Mouse (Mus musculus) hindbrain, embryonic 11.5 days (tissue): ENCODE results near the gene Psmb7. TPM values are rescaled to one million over a fixed set of nuclear protein-coding genes. Genes with fewer than 3 reads are reported as not detected.

Source experiments
- ATAC-seq: fragments of 200-750 bp; cut with Nextera tagmentation; 2 replicates; pipeline ENCODE4 v1.8.0; 2017; ENCODE audit warnings: mild to moderate bottlenecking, moderate TSS enrichment, moderate library complexity; ENCODE audit not compliant: low FRiP score
- DNase-seq: peaks from one replicate; pipeline ENCODE4 v3.0.0-alpha.2; 2015; ENCODE audit warnings: low spot score
- H3K27ac ChIP-seq: fragments of 300-500 bp; sonication (generic); 2 replicates; pipeline ENCODE4 v1.5.1; 2014; ENCODE audit warnings: mild to moderate bottlenecking, low read depth, low read length
- H3K27me3 ChIP-seq: fragments of 300-500 bp; sonication (generic); 2 replicates; pipeline ENCODE4 v1.6.1; 2014; ENCODE audit warnings: mild to moderate bottlenecking, low read length, moderate library complexity, mixed read lengths; ENCODE audit not compliant: control insufficient read depth, insufficient read depth
- H3K36me3 ChIP-seq: fragments of 300-500 bp; sonication (generic); 2 replicates; pipeline ENCODE4 v1.6.1; 2014; ENCODE audit warnings: mild to moderate bottlenecking, low read length, moderate library complexity, mixed read lengths; ENCODE audit not compliant: control insufficient read depth, insufficient read depth
- H3K4me1 ChIP-seq: fragments of 300-500 bp; sonication (generic); replicated peaks from 2 replicates; pipeline ENCODE4 v1.6.1; 2014; ENCODE audit warnings: low read length, mixed read lengths; ENCODE audit not compliant: control insufficient read depth, insufficient read depth
- H3K4me2 ChIP-seq: fragments of 300-500 bp; sonication (generic); replicated peaks from 2 replicates; pipeline ENCODE4 v1.6.1; 2014; ENCODE audit warnings: mild to moderate bottlenecking, low read depth, low read length
- H3K4me3 ChIP-seq: fragments of 300-500 bp; sonication (generic); 2 replicates; pipeline ENCODE4 v1.5.1; 2014; ENCODE audit warnings: low read depth, low read length
- H3K9ac ChIP-seq: fragments of 300-500 bp; sonication (generic); 2 replicates; pipeline ENCODE4 v1.6.1; 2014; ENCODE audit warnings: low read depth, low read length
- H3K9me3 ChIP-seq: fragments of 300-500 bp; sonication (generic); 2 replicates; pipeline ENCODE4 v1.6.1; 2016; ENCODE audit warnings: low read length; ENCODE audit not compliant: control insufficient read depth
- WGBS: fragments of 180-500 bp; shearing (Covaris S2); extraction: QIAGEN DNeasy Blood & Tissue Kit; methylation state at CpG from one replicate; pipeline ENCODE4 v1.1.7; 2014; 5-methylcytosine and 5-hydroxymethylcytosine counted together
- polyA plus RNA-seq: library from polyadenylated mRNA; unstranded; fragments of >200 nt; fragmentation: Nextera tagmentation; extraction: Ambion mirVana; gene quantifications from 2 replicates; pipeline ENCODE4 v1.2.1, GENCODE M21; 2014

Gene Psmb7
- polyA plus RNA-seq, 1 experiment from 2014 or later, result 355 TPM

GRCm38 (mm10) chr2:38614437-38614836 lies 29.4 kb downstream of the Psmb7 start:
- DNase-seq, result no peak
- H3K9me3 ChIP-seq, result no peaks in the 10 kb centered on the region
- H3K4me3 ChIP-seq, result no peak overlapping the region
- H3K4me1 ChIP-seq, result peaks cover 6% of the 10 kb centered on the region; the same call in 1 of the 2 replicates
- H3K27me3 ChIP-seq, result no peaks in the 10 kb centered on the region
- H3K9ac ChIP-seq, result 0 out of 2 replicates have a peak overlapping the region, but pooled peaks have one; percentile 12
- no peak overlapping the region for H3K4me2 ChIP-seq
- WGBS, result 77% methylated on average over 6 of the region's 6 CpGs
- no peaks in the 10 kb centered on the region for H3K36me3 ChIP-seq
- no peak for ATAC-seq
- H3K27ac ChIP-seq, result 0 out of 2 replicates have a peak overlapping the region, but pooled peaks have one; percentile 59

- 93% methylated on average over 3 of the region's 3 CpGs for WGBS
- H3K4me3 ChIP-seq, result no peak overlapping the region
Measured at GRCm38 (mm10) chr2:38613576-38613975, 30.3 kb downstream of the Psmb7 start.

DNA sequence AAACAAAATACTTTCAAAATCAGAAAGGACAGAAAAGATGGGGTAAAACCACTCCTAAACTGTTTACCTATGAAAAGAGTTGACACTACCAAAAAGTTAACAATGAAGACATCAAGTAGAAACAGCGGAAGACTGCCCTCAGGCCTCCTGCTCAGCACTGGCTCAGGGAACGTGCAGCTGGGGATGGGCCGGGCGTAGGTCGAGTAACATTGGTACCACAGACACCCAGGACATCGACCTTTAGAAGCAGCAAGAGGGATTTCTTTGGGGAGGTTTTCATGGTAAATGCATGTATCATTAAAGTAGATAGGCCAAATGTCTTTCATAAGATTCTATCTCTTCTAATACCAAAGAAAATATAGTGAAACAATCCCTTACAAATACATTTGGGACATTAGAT lies 31.3 kb downstream of the Psmb7 start:
- H3K27me3 ChIP-seq, result no peaks in the 10 kb centered on the region
- ATAC-seq (no peak), DNase-seq (no peak)
- no peak overlapping the region for H3K4me2 ChIP-seq
- H3K36me3 ChIP-seq, result no peaks in the 10 kb centered on the region
- no peak overlapping the region for H3K27ac ChIP-seq
- H3K4me1 ChIP-seq, result peaks cover 6% of the 10 kb centered on the region; the same call in 1 of the 2 replicates
- no peaks in the 10 kb centered on the region for H3K9me3 ChIP-seq
- H3K4me3 ChIP-seq, result no peak overlapping the region
- WGBS, result 82% methylated on average over 6 of the region's 6 CpGs
- no peak overlapping the region for H3K9ac ChIP-seq

More at GRCm38 (mm10) chr2:38613576-38613975, 30.3 kb downstream of the Psmb7 start:
- Histone ChIP-seq H3K27ac (no peak overlapping the region), H3K9ac (no peak overlapping the region), H3K4me2 (no peak overlapping the region), H3K27me3 (no peaks in the 10 kb centered on the region), H3K9me3 (no peaks in the 10 kb centered on the region), H3K4me1 (peaks cover 6% of the 10 kb centered on the region; the same call in 1 of the 2 replicates), H3K36me3 (no peaks in the 10 kb centered on the region)
- no peak for DNase-seq
- ATAC-seq, result no peak

- Histone ChIP-seq H3K27me3 (no peaks in the 10 kb centered on the region), H3K4me2 (no peak overlapping the region), H3K9ac (no peak overlapping the region), H3K9me3 (no peaks in the 10 kb centered on the region), H3K36me3 (no peaks in the 10 kb centered on the region), H3K4me1 (0 out of 2 replicates have a peak, but pooled peaks cover 2% of the 10 kb centered on the region), H3K27ac (0 out of 2 replicates have a peak overlapping the region, but pooled peaks have one; percentile 17), H3K4me3 (no peak overlapping the region)
- 86% methylated on average over 2 of the region's 2 CpGs for WGBS
- DNase-seq, result no peak
- ATAC-seq, result no peak
Measured at GRCm38 (mm10) chr2:38610161-38610560, 33.7 kb downstream of the Psmb7 start.

GRCm38 (mm10) chr2:38609310-38609709 lies 34.6 kb downstream of the Psmb7 start:
- no peak overlapping the region for H3K9ac ChIP-seq
- no peaks in the 10 kb centered on the region for H3K27me3 ChIP-seq
- DNase-seq (no peak), ATAC-seq (peak; percentile 71)
- H3K36me3 ChIP-seq, result no peaks in the 10 kb centered on the region
- WGBS, result 71% methylated on average over 11 of the region's 11 CpGs
- 0 out of 2 replicates have a peak overlapping the region, but pooled peaks have one; percentile 17 for H3K27ac ChIP-seq
- no peak overlapping the region for H3K4me2 ChIP-seq
- H3K9me3 ChIP-seq, result no peaks in the 10 kb centered on the region
- H3K4me3 ChIP-seq, result no peak overlapping the region
- H3K4me1 ChIP-seq, result 0 out of 2 replicates have a peak, but pooled peaks cover 2% of the 10 kb centered on the region

DNA sequence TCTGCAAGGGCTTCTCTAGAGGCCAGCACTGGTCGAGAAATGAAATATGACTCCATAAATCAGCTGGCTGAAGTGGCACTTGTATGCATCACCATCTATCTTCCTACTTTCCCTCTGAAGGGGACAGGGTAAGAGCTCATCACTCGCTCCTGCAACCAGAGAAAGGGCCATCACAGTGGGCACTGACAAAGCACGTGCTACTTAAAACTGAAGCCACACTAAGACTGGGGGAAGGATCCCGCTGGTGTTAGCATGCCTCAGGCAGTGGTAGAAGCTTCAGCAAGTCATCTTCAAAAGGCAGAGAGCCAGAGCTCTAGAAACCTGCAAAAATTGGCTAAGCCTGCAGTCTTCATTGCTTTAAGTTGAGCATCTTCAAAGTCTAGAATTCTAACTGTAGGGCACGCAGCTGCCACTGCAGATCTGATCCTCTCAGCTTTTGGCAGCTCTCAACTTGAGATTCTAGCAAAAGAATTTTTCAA lies 35.0 kb downstream of the Psmb7 start:
- ATAC-seq (peak; percentile 65), DNase-seq (no peak)
- 0 out of 2 replicates have a peak overlapping the region, but pooled peaks have one; percentile 17 for H3K27ac ChIP-seq

GRCm38 (mm10) chr2:38607716-38608115 lies 36.2 kb downstream of the Psmb7 start:
- no peak for ATAC-seq
- Histone ChIP-seq H3K9ac (no peak overlapping the region), H3K4me2 (no peak overlapping the region), H3K27ac (no peak overlapping the region), H3K4me3 (no peak overlapping the region), H3K36me3 (no peaks in the 10 kb centered on the region), H3K4me1 (0 out of 2 replicates have a peak, but pooled peaks cover 2% of the 10 kb centered on the region), H3K9me3 (no peaks in the 10 kb centered on the region), H3K27me3 (no peaks in the 10 kb centered on the region)
- 96% methylated on average over 1 of the region's 1 CpGs for WGBS
- no peak for DNase-seq

More for the DNA sequence above, 35.0 kb downstream of the Psmb7 start:
- Histone ChIP-seq H3K27me3 (no peaks in the 10 kb centered on the region), H3K4me3 (no peak overlapping the region), H3K36me3 (no peaks in the 10 kb centered on the region), H3K9me3 (no peaks in the 10 kb centered on the region), H3K4me1 (0 out of 2 replicates have a peak, but pooled peaks cover 2% of the 10 kb centered on the region), H3K4me2 (no peak overlapping the region), H3K9ac (no peak overlapping the region)
- 80% methylated on average over 5 of the region's 5 CpGs for WGBS

GRCm38 (mm10) chr2:38600842-38601241 lies 43.0 kb downstream of the Psmb7 start:
- Histone ChIP-seq H3K9me3 (no peaks in the 10 kb centered on the region), H3K4me2 (no peak overlapping the region), H3K9ac (no peak overlapping the region), H3K27ac (no peak overlapping the region), H3K27me3 (no peaks in the 10 kb centered on the region), H3K4me3 (no peak overlapping the region), H3K4me1 (no peaks in the 10 kb centered on the region), H3K36me3 (no peaks in the 10 kb centered on the region)
- DNase-seq (no peak), ATAC-seq (no peak)

DNA sequence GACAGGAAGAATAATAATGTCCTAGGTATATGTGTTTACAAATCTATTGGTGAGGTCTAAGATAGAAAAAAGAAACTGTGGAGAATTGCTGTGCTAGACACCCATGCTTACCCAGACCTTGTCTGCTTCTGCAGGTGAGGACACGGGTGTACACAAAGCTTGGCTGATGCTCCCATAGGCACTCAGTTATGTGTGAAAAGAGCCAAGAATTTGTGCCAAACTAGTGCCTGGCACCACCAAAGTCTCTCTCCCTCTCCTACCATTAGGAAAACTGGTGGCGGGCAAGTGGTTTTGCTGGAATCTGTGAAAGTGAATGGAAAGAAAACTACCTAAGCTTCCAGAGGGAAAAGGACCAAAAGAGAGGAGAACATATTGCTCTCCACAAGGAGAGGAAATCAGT lies 45.5 kb downstream of the Psmb7 start:
- ATAC-seq (no peak), DNase-seq (no peak)
- 97% methylated on average over 2 of the region's 2 CpGs for WGBS
- Histone ChIP-seq H3K4me1 (no peaks in the 10 kb centered on the region), H3K27ac (no peak overlapping the region), H3K27me3 (no peaks in the 10 kb centered on the region), H3K4me2 (no peak overlapping the region), H3K36me3 (no peaks in the 10 kb centered on the region), H3K4me3 (no peak overlapping the region), H3K9me3 (no peaks in the 10 kb centered on the region), H3K9ac (no peak overlapping the region)
